Mouse (Mus musculus): ENCODE measurements at regions not wholly inside any gene's neighbourhood (a gene's known extent, or its start where the extent isn't known, plus 50 kb on each side); places are given as distances from the start of the nearest gene placed in this dataset.

DNA sequence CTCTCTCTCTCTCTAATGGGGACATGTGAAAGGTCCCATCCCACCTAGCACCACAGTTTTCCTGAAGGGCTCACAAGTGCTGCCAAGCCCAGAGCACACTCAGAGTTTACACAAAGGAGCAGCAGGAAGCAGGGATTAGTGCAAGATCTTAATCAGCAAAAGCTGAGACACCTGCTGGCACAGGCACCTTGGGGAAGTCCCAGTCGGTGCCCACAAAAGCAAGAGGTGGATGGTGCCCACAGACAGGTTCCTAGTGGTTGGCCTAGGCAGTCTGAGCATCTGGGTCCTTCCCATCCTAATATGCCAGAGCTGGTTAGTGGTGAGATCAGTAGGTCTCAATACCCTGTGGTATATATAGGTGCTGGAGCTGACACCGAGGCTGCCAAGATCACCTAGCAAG lies 54.0 kb upstream of the Shb start:
- no peak for DNase-seq

DNA sequence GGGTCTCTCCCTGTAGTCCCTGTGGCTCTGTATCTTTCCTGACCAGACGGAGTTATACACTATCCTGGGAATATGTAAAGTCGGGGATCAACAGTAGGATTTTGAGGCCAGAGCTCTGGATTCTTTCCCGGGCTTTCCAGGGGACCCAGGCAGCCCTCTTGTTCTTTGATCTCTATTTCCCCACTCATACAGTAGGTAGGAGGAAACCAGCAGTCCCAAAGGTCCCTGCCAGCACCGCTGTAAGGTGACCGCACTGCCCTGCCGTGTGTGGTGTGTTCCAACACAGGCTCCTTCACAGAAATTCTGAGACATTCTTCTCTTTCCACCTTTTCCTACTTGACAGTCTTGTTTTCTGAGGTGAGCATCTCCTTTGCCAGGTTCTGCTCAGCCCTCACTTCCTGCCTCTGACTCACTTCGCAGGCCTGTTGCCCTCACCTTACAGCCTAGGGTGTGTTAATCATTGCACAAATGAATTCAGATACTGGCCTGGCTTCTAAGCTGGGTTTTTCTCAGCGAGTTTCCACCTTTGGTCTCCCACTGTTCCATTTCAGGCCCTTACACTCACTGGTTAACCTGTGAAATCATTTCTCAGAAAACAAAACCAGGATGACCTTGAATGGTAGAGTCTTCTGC lies 53.0 kb upstream of the Shb start:
- DNase-seq: no peak

DNA sequence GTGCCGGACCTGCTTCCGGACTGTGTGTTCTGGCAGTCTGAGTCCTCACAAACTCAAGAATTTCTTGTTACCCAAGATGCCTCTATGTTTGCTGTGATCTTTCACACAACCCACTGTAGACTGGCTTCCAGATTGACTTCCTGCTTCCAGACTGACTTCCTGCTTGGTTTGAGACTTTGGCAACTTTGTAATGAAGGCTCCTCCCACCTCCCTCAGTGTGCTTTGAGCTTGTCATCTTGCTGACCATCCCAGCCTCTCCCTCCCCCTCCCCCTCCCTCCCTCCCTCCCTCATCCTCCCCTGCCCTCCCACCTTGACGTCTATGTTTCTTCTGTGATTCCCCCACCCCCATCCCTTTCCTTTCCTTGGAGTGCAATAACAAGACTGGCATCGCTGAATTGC lies 51.7 kb upstream of the Shb start:
- DNase-seq: no peak

DNA sequence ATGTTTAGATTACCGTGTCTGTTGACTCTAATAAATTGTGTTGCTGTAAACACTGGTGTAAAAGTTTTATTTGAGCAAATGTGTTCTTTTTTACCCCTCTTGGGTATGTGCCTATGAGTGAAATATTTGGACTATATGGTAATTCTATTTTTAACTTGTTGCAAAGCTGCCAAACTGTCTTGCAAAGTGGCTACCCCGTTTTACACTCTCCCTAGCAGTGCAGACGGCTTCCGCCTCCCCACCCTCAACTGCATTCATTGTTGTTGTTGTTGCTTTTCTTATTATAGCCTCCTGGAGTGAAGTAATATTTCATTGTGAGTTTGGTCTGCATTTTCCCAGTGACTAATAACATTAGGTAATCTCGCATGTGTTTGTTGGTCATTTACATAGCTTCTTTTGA lies 50.2 kb upstream of the Shb start:
- DNase-seq: no peak
